Mouse (Mus musculus) layer of hippocampus, adult 18-20 months (tissue): ENCODE results near the gene Trmt2a. TPM values are rescaled to one million over a fixed set of nuclear protein-coding genes. Genes with fewer than 3 reads are reported as not detected.
A peak's percentile ranks its signal among the peaks of the same experiment; 100 is the strongest.

Experiments used
- DNase-seq, 2 experiments: peaks; one replicate each; pipeline ENCODE4 v3.0.0; 2022; ENCODE audit warnings: low spot score in 2 of 2
- long read RNA-seq: library from polyadenylated mRNA; stranded (forward); transcript quantifications from one replicate; pipeline ENCODE4 v2.0.0, GENCODE M21; 2021
- total RNA-seq, 2 experiments: library from RNA; stranded (reverse); gene quantifications; 2 replicates each; pipeline ENCODE4 v1.2.3; 2021

Gene Trmt2a
- 10 to 100 TPM; 50.7 to 53.0 TPM for total RNA-seq
- long read RNA-seq, transcript Trmt2a-203 (12 exons, 2,367 nt), result major isoform, 14 of 39 reads
- long read RNA-seq, partial matches to known transcripts, result 2 of 39 reads
- long read RNA-seq, other reads (novel, unspliced or antisense), result 20 of 39 reads

DNA sequence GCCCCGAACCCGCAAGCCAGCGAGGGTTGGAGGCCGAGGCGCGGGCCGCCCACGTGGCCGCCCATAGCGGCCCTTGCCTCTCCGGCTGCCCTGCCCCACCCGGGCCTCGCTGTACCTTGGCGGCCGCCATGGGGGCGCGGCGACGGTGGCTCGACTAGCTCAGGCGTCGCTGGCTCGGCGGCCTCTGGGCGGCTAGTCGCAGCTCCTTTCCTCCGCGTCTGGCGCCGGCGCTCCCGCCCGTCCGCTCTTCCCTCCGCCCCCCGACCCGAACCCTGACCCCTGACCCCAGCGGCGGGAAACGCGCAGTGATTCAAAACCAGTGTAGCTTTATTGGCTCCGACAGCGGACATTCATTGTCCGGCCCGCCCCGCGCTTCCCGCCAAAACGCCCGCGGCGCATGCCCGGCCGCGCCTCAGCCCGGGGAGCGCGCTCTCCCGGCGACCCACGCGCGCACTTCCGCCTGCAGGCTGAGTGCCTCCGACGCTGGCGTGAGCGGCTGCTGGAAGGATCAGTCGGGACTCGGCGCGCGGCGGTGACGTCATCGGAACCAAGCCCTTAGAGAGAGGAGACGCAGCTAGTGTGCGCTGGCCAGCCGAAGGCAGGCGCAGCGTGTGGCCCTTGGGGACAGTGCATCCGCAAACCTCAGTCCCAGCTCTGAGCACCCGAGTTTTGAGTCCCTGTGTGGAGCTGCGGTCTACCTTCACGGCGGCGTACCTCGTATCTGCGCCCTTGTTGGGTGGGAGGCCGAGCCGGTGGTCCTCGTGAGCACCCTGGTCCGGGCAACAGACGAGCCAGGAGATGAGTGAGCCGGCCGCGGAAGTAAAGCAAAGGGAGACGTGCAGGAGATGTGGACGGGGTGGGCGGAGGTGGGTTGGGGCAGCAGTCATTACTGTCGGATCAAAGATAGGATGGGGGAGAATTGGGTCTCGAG is at the start of gene Trmt2a, which contains the start of gene Ranbp1:
TSS of gene Trmt2a (plus strand) at position 247 of the 931 bp plus-strand sequence.
TSS of gene Ranbp1 (minus strand) at position 300 of the 931 bp plus-strand sequence.
- DNase-seq, result peak; percentile 98 to 99

DNA sequence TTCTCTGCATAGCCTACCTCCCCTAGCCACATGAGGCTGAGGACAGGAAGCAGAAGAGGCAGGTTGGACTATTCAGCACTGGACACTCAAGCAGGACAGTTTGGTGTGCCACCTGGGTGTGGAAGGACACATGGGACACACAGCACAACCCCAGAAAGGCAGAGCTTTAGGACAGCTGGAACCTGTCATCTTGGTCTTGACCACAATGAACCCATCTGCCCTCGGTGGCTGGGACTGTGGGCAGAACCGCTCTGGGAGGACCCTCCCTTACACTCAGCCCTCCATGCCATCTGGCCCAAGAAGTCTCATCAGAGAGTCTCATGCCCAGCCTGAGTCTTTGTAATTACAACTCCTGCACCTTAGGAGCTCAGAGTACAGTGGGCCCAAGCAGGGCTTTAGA is 48.4 kb upstream of the Trmt2a start:
- no peak for DNase-seq

DNA sequence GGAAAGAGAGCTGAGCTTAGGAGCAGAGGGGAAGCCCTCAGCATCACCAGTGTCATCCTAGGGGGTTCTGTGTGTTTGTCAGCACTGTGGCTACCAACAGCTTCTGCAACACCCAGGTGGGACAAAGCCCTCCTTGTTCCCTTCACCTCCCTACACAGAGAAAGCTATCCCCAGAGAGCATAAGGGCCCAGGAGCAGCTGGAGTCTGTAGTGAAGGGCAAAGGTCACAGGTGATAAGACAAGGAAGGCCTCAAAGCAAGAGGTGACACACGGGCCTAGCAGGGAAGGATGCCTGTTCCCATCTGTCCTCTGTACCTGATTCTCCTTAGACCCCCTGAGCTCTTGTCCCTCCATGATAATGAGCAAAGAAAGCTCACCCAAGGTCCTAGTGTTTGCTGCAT is 46.9 kb upstream of the Trmt2a start:
- DNase-seq, result no peak

DNA sequence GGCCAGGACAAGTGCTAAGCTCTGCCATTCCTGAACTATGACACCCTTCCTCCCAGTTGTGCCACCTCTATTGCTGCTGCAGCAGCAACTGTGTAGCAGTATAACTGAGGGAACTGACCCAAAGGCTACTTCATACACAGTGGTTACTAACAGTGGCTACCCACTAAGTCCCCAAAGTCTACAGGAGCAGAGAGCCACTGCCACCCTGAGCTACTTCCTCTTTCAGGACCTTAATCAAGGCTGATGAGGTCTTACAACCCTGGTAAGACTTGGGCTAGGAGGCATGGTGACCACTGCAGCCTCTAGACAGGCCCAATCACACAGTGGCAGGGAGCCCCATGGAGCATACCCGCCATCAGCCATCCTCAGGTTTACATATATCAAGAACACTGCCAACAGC is 46.4 kb upstream of the Trmt2a start:
- no peak for DNase-seq

DNA sequence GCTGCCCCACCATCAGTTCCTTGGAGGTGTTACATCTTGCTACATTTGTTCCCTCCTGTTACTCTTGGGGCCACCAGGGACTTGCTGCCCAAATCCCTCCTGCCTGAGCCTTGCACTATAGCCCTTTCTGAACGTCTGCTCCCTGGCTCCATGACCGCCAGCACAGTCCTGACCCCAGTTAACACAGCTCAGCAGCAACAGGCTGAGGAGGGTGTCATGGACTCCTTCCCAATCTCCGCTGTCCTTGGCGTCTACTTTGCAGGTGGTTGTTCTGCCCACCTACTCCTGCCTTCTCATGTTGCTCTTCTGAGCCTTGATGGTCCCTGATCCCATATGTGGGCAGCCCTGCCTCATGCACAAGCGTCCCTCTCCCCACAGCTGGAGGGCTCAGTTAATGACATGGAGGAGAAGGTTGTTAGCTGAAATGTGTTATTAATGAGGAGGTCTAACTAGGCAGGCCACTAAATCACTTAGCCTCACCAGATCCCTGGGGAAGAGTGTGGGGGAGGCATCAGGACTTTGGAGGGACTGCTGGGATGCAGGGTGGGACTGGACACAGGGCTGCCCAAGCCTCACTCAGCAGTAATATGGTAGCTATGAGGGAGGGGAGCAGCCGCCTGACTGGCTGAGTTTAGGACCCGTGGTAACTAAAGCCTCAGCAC is 44.9 kb upstream of the Trmt2a start:
- no peak for DNase-seq

DNA sequence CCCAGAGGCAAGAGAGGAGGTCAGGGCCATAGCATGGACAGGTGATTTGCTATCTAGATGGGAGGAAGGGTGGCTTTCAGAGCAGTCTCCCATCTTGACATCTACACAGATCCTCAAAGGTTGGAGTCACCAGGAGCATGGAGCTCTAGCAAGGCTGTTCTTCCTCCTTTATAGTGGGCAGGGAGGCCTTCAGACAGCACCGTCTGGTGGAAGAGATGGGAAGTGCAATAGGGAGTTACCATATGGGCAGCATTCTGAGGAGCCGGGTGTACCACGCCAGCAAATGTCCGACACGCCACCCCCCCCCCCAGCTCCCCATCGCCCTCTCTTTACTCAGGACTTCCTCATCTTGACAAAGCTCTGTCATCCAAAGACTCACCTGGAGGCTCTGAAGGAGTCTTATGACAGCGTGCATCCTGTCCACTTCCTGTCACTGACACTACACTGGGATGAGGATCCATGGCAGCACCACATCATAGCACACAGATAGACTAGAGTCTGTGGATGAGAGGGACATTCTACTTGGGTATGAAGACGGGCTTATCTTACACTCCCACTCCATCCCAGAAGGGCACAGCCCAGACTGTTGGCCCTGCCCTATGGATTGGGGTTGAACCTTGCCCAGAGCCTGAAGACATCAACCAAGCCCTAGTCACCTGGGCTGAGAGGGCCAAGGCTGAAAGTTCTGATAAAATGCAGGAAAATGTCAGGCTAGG is 37.6 kb upstream of the Trmt2a start:
- DNase-seq, result peak in 1 of 2 experiments; percentile 89

DNA sequence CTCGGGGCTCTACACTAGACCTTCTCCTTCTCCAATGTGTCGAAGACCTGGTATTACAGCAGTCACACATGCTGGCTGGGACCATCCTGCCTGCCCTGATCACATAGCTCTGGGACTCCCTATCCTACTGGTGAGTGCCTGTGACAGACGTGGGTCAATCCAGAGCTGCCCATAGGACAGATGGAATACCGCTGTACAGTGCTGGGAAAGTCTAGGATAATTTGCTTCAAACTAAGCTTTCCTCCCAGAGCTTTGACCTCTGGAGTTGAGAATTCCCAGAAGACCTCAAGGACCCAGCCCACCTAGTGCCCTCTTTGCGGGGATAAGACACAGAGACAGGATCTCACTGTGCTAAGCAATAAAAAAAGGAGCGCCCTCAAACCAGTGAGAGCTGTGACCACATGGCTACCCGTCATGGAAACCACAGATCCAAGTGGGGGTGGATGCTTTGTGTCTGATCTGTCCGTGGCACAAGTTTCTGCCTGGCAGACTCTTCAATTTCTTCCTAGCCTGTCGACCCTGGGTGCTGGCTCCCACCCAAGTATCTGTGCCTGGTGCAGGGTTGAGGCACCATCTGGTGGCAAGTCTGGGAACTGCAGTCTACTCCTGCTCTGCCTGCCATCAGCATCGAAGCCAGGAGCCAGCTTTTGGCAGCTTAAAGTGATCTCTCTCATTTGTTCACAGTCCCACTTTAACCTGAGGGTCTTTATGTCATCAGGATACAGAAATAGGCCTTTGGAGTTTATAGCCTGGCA is 36.9 kb upstream of the Trmt2a start:
- peak; percentile 85 to 97 for DNase-seq

DNA sequence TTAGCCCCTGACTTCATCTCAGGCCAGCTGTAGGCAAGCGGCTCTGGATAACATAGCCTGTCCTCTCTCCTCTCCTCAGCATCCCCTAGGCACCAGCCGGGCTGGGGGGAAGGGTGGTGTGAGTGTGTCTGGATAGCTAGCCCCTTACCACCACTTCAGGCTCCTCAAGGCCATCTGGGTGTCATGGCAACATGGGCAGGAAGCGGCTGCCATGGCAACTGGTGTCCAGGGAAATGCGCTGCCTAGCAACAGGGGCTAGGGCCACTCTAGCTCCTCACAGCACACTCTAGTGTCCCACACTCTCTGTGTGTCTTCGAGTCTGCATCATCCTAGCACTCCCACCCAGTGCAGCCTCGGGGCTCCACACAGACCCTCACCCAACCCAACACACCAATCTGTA is 34.8 kb upstream of the Trmt2a start:
- peak; percentile 69 to 71 for DNase-seq

DNA sequence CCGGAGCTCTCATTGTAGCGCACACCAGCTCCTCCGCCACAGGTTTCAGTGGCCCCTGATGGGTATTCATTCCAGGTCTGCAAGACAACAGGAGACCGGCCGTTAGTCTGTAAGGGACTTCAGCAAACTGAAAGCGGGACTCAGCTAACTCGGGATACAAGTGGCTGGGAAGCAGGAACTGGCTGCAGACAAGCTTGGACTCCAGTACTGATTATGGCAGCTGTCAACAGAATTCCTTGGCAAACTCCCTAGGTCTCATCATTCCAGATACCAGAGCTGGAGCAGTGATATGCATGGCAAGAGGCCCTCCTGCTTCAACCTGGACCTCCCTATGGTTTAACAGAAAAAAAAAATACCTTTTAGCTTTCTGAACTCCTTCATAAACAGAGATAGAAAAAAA is 33.6 kb upstream of the Trmt2a start:
- DNase-seq, result no peak

DNA sequence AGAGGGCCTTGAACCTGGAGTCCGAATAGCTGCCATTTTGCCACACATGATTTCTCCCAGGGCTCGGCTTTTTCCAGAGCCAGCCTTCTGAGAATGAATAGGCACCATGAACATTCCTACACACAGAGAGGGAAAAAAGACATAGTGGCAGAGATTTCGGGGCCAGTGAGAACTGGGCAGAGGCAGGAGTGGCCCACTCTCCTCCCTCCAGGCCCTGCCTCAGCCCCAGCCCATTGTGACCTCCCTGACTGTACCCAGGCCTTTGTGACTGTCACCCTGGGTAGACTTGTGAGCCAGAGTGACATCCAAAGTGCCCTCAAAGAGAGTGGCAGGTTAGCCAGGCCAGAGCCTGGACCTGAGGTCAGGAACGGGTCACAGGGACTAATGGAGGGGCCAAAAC is 30.9 kb upstream of the Trmt2a start, which contains the start of gene Ccdc188:
TSS of gene Ccdc188 (plus strand) at position 301 of the 400 bp plus-strand sequence.
- no peak for DNase-seq

DNA sequence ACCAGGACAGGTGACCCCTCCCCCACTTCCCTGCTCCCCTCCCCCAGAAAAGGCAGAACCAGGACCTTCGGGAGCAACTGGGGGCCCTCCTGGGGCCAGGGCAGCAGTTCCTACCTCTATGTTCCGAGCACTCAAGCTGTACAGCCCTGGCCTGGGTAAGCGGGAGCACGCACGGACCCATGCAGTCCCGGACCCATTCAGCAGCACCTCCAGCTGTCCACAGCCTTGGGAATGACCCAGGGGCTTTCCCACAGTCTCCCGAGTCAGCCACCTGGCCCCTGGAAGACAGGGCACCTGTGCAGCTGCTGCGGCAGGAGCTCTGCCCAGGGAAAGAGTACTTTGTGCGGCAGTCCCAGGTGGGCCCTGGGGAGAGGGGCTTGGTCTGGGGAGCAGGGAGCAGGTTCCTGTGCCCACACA is 29.9 kb upstream of the Trmt2a start:
- no peak for DNase-seq

DNA sequence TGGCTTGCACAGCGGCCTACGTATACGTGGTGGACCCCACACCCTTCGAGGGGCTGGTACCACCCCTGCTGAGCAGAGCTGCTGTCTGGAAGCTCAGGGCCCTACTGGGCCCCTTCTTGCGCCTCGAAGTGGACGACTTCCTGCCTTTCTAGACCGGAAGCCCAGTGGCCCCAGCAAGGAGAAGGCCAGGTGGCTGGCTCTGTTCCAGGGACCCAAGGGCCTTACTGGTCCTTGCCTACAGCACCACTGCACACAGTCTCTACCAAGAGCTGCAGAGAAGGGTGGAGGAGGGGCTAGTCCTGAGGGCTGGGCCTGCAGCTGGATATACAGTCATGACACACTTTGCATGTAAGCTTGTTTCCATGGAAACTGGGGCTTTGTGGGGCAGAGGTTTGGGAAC is 28.5 kb upstream of the Trmt2a start:
- no peak for DNase-seq

DNA sequence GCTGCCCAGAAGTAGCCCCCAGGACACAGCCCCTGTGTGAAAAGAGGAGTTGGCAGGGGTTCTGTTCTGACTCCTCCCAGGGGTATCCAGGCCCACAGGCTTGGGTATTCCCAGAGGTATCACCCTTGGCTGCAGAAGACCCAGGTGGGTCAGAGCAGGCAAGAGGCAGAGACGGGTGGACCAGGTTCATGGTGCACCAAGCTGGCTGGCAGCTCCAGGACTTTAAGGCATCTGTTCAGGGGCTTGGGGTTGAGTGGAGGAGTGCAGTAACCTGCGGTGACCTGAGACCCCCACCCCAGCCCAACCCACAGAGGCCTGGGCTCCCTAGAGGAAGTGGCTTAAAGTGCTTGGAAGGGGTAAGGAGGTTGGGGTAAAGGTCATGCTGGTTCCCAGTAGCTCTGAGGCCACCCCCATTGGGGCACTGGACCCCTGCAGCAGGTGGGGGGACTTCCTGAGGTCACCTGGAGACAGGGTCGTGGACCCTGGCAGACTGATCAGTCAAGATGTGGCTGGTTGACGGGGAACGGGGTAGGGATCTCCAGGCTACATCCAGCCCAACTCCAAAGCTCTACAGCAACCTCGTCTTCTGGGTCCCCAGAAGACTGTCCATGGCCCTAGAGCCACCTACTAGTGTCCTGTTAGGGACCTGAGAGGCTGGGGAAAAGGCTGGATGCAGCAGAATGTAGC is 27.5 kb upstream of the Trmt2a start:
- DNase-seq, result no peak

DNA sequence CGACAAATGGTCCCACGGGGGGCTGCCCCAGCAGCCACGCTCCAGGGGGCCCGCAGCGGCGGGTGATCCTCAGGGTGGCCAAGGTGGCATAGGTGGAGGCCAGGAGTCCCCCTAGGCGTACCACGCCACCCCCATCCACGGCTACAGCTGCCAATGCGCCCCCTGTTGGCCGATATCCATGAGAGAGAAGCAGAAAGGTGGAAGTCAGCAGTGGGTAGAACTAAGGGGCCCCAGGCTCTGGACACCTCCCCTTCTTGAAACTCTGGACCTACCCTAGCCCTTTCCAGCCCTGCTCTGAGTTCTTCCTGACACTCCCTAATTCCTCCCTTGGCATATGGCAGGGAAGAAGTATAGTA is 27.0 kb upstream of the Trmt2a start:
- no peak for DNase-seq

DNA sequence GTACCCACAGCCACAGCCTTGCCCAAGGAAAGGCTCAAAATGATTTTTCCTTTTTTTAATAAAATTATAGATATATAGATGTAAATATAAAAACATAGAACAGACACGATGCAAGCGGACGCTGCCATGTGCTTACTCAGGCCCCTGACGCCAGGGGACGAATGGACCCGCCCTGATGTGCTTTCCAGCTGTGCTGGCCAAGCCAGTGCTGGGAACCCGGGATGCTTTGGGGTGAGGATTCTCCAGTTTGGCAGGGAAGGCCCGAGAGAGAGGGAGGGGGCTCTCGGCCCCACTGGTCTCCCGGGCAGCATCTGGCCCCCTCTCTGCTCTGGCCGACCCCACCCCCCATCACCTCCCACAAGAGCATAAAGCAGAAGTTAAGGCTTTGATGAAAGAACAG is 26.3 kb upstream of the Trmt2a start:
- DNase-seq, result no peak

DNA sequence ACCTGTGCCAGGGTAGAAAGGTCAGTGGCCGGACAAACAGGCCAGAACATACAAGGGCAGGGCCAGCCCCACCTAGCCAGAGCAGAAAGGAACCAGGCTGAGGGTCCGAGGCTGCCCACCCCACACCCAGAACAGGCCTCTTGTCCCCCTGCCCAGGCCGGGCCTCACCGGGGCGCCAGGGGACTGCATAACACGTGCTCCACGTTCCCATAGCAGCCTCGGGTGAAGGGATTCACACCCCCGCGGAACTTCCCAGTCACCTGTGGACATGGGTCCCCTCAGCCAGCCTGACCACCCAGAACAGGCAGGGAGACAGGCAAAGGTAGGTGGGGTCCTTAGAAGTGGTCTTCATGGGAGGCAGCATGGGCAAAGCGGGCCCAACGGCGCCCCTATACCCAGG is 21.3 kb upstream of the Trmt2a start:
- DNase-seq, result no peak

DNA sequence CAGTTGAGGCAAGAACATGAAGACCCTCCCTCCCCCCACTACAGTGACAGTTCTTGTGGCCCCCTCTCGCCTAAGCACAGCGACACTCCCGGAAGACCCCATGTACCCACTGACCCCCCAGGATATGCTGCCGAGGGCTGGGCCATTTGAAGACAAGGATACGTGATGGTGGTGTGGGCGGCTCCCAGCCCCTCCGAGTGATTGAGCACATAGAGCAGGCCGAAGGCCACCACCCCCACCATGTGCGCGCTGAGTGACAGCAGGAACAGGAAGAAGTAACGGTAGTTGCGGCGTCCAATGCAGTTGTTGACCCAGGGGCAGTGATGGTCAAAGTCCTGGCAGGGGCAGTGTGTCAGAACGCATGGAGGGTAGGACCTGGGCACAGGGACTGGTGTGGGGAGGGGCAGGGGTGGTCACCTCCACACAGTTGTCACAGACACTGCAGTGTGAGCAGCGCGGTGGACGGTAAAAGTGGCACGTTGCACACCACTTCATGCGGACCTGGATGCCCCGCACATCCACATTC is 20.5 kb upstream of the Trmt2a start:
- DNase-seq, result no peak

DNA sequence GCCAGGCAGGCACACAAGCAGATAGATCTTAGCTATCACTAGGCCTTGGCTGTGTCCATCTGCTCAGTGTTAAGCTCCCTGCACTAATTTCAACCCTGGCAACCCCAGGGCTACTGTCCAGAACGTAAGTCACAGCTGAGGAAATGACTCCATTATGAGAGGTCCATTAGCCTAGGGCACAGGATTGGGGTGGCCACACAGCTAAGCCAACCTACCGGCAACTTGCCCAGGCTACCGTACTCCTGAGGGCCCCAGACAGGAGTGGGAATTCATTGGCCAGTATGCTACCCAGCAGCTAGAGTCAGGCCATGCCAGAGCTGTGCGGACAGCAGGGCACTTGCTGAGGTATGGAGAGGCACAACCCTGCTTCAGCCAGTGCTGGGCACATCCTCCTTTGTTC is 19.6 kb upstream of the Trmt2a start:
- no peak for DNase-seq

DNA sequence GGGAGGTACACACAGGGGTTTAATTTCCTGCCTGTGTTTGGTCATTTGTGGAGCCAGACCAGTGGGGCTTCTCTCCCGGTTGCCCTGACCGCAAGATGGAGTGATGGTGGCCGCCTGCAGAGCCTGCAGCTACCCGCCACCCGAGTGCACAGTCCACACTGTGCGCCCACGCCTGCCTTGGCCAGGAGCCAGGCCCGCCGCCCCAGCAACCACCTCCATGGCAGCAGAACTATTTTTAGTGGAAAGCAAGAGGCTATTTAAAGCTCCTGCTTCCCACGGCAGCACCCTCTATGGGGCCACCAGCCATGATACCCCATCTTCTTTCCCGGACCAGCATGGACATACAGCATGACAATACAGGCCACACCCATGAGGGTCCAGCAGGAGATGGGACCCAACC is 18.9 kb upstream of the Trmt2a start:
- DNase-seq, result peak; percentile 83 to 88

DNA sequence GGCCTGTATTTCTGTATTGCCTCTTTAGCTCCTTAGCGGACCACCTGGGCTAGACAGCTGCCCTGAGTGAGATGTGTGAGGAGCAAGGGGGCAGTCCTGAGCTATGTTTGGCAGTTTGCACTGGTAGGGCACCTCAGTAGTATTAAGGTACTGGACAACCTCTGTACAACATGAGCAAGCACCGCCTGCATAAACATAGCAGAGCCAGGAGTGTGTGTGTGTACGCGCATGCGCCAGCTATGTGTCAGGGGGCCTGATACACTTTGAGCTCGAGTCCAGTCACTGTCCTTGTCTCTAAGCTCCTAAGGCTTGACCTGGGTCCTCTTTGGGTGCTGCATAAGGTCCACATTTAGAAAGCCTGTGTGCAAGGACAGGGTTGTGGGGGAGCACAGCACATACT is 17.9 kb upstream of the Trmt2a start:
- DNase-seq, result no peak
